Mouse (Mus musculus): ENCODE data around the gene Smpd4.
A peak's percentile ranks its signal among the peaks of the same experiment; 100 is the strongest.
"Not testable (repeated sequence)": the region's sequence is repeated elsewhere in the genome, so short reads cannot be mapped to it uniquely, and the experiment has no call there.

Gene Smpd4

GRCm38 (mm10) chr16:17619198-17620105 lies at the start of gene Smpd4:
Smpd4 (plus strand) TSS chr16:17619354.
- DNase-seq: peak; percentile 85

- DNase-seq: peak; percentile 62
Observed at GRCm38 (mm10) chr16:17575870-17576824, 43.0 kb upstream of the Smpd4 start.

GRCm38 (mm10) chr16:17576825-17577215 lies 42.3 kb upstream of the Smpd4 start:
- DNase-seq: no peak

GRCm38 (mm10) chr16:17583064-17583463 lies 36.1 kb upstream of the Smpd4 start, which contains the start of gene Slc7a4:
Slc7a4 (minus strand) TSS chr16:17583214.
- no peak for DNase-seq

- DNase-seq: no peak
Observed at GRCm38 (mm10) chr16:17584555-17584954, 34.6 kb upstream of the Smpd4 start.

- no peak for DNase-seq
Observed at GRCm38 (mm10) chr16:17590731-17591130, 28.4 kb upstream of the Smpd4 start.

- no peak for DNase-seq
Observed at GRCm38 (mm10) chr16:17600944-17601562, 18.1 kb upstream of the Smpd4 start.

GRCm38 (mm10) chr16:17604941-17605340 lies 14.2 kb upstream of the Smpd4 start:
- DNase-seq: no peak

- DNase-seq: no peak
Observed at GRCm38 (mm10) chr16:17605684-17606083, 13.5 kb upstream of the Smpd4 start.

GRCm38 (mm10) chr16:17611383-17611782 lies 7.8 kb upstream of the Smpd4 start:
- DNase-seq: no peak

- DNase-seq: not testable (repeated sequence)
Observed at GRCm38 (mm10) chr16:17614740-17615139, 4.4 kb upstream of the Smpd4 start.

GRCm38 (mm10) chr16:17616212-17616611 lies 2.9 kb upstream of the Smpd4 start:
- DNase-seq: no peak

- DNase-seq: peak; percentile 40
Observed at GRCm38 (mm10) chr16:17617922-17618565, 1.1 kb upstream of the Smpd4 start.

- DNase-seq: no peak
Observed at GRCm38 (mm10) chr16:17621936-17622335, 2.8 kb downstream of the Smpd4 start.

- no peak for DNase-seq
Observed at GRCm38 (mm10) chr16:17625488-17626268, 6.5 kb downstream of the Smpd4 start.

GRCm38 (mm10) chr16:17626269-17626555 lies 7.1 kb downstream of the Smpd4 start:
- DNase-seq: no peak

GRCm38 (mm10) chr16:17632580-17632979 lies 13.4 kb downstream of the Smpd4 start:
- no peak for DNase-seq

- DNase-seq: no peak
Observed at GRCm38 (mm10) chr16:17633481-17634181, 14.5 kb downstream of the Smpd4 start.

GRCm38 (mm10) chr16:17636904-17637303 lies 17.8 kb downstream of the Smpd4 start:
- DNase-seq: no peak

GRCm38 (mm10) chr16:17637610-17638009 lies 18.5 kb downstream of the Smpd4 start:
- no peak for DNase-seq

- no peak for DNase-seq
Observed at GRCm38 (mm10) chr16:17638036-17638628, 19.0 kb downstream of the Smpd4 start.

All from kidney, adult 11 months (tissue).